Mouse (Mus musculus) midbrain, postnatal 0 days (tissue): ENCODE measurements around the gene Eif4a1. TPM values are rescaled to one million over a fixed set of nuclear protein-coding genes. Genes with fewer than 3 reads are reported as not detected.
A peak's percentile ranks its signal among the peaks of the same experiment; 100 is the strongest.

Experiments used
- ATAC-seq: fragments of 200-750 bp; cut with Nextera tagmentation; 2 replicates; pipeline ENCODE4 v1.8.0; 2017; ENCODE audit warnings: moderate number of reproducible peaks, mild to moderate bottlenecking, moderate TSS enrichment, moderate library complexity; ENCODE audit not compliant: low FRiP score
- DNase-seq: peaks from one replicate; pipeline ENCODE4 v3.0.0-alpha.2; 2015; ENCODE audit warnings: low spot score
- H3K27ac ChIP-seq: fragments of 300-500 bp; sonication (generic); 2 replicates; pipeline ENCODE4 v1.5.1; 2014; ENCODE audit warnings: low read depth, mild to moderate bottlenecking, low read length, mixed read lengths
- H3K27me3 ChIP-seq: fragments of 300-500 bp; sonication (generic); 2 replicates; pipeline ENCODE4 v1.6.1; 2014; ENCODE audit warnings: low read length, control low read depth, mixed read lengths; ENCODE audit not compliant: insufficient read depth
- H3K36me3 ChIP-seq: fragments of 300-500 bp; sonication (generic); 2 replicates; pipeline ENCODE4 v1.6.1; 2014; ENCODE audit warnings: low read length, control low read depth, mixed read lengths; ENCODE audit not compliant: insufficient read depth
- H3K4me1 ChIP-seq: fragments of 300-500 bp; sonication (generic); 2 replicates; pipeline ENCODE4 v1.6.1; 2014; ENCODE audit warnings: mild to moderate bottlenecking, control low read depth, antibody characterized with exemption, low read length, mixed read lengths; ENCODE audit not compliant: insufficient read depth
- H3K4me2 ChIP-seq: fragments of 300-500 bp; sonication (generic); 2 replicates; pipeline ENCODE4 v1.6.1; 2014; ENCODE audit warnings: low read depth, mild to moderate bottlenecking, low read length, mixed read lengths; ENCODE audit not compliant: poor library complexity, severe bottlenecking
- H3K4me3 ChIP-seq: fragments of 300-500 bp; sonication (generic); 2 replicates; pipeline ENCODE4 v1.5.1; 2014; ENCODE audit warnings: low read depth, mild to moderate bottlenecking, low read length, moderate library complexity
- H3K9ac ChIP-seq: fragments of 300-500 bp; sonication (generic); replicated peaks from 2 replicates; pipeline ENCODE4 v1.6.1; 2014; ENCODE audit warnings: mild to moderate bottlenecking, low read length, moderate library complexity, mixed read lengths; ENCODE audit not compliant: poor library complexity, severe bottlenecking
- H3K9me3 ChIP-seq: fragments of 300-500 bp; sonication (generic); 2 replicates; pipeline ENCODE4 v1.6.1; 2016; ENCODE audit warnings: low read length, control low read depth
- CTCF ChIP-seq: IDR thresholded peaks from 2 replicates; pipeline ENCODE4 v1.5.1; 2016; ENCODE audit warnings: antibody characterized with exemption, mild to moderate bottlenecking
- WGBS: fragments of 180-500 bp; shearing (Covaris S2); extraction: QIAGEN DNeasy Blood & Tissue Kit; methylation state at CpG from one replicate; pipeline ENCODE4 v1.1.7; 2014; 5-methylcytosine and 5-hydroxymethylcytosine counted together
- polyA plus RNA-seq: library from polyadenylated mRNA; unstranded; fragments of >200 nt; fragmentation: Nextera tagmentation; extraction: Ambion mirVana; gene quantifications from 2 replicates; pipeline ENCODE4 v1.2.1, GENCODE M21; 2015
- total RNA-seq: library from RNA; depleted of rRNA; stranded (reverse); fragments of >200 nt; gene quantifications from 2 replicates; pipeline ENCODE4 v1.2.3, GENCODE M21; 2014; rRNA removed

Eif4a1 gene
- 767 and 793 TPM in 2 replicates for total RNA-seq
- polyA plus RNA-seq = 501 and 502 TPM in 2 replicates

- TF ChIP-seq CTCF = peak; percentile 35; the same call in 1 of the 2 replicates
- ATAC-seq (peak; percentile 94), DNase-seq (peak; percentile 100)
- H3K4me2 ChIP-seq = peak within 1 kb of the TSS; percentile 83
- H3K27ac ChIP-seq = peak within 1 kb of the TSS; percentile 99
- no peaks in the 10 kb centered on the region for H3K27me3 ChIP-seq
- H3K4me1 ChIP-seq = 0 out of 2 replicates have a peak, but pooled peaks cover 6% of the 10 kb centered on the region
- WGBS = under 1% methylated on average over 36 of the region's 36 CpGs
- peak within 1 kb of the TSS; percentile 100 for H3K9ac ChIP-seq
- peak within 1 kb of the TSS; percentile 98 for H3K4me3 ChIP-seq
- H3K36me3 ChIP-seq = peaks cover 44% of the 10 kb centered on the region
- no peaks in the 10 kb centered on the region for H3K9me3 ChIP-seq
Observed at GRCm38 (mm10) chr11:69672211-69672706, at the start of gene Eif4a1. Eif4a1 (minus strand) TSS chr11:69672423.

GRCm38 (mm10) chr11:69720852-69721251, 48.6 kb upstream of the Eif4a1 start:
- Histone ChIP-seq H3K4me3 (no peak overlapping the region), H3K27me3 (no peaks in the 10 kb centered on the region), H3K9me3 (no peaks in the 10 kb centered on the region), H3K4me2 (no peak overlapping the region), H3K9ac (no peak overlapping the region), H3K4me1 (no peaks in the 10 kb centered on the region), H3K27ac (no peak overlapping the region), H3K36me3 (no peaks in the 10 kb centered on the region)
- DNase-seq (no peak), ATAC-seq (no peak)
- no peak for TF ChIP-seq CTCF
- 83% methylated on average over 6 of the region's 6 CpGs for WGBS

- TF ChIP-seq CTCF = peak; percentile 11; the same call in 1 of the 2 replicates
- Histone ChIP-seq H3K27ac (no peak overlapping the region), H3K4me1 (no peaks in the 10 kb centered on the region), H3K9me3 (no peaks in the 10 kb centered on the region), H3K4me2 (no peak overlapping the region), H3K4me3 (no peak overlapping the region), H3K36me3 (no peaks in the 10 kb centered on the region), H3K27me3 (no peaks in the 10 kb centered on the region), H3K9ac (no peak overlapping the region)
- DNase-seq (no peak), ATAC-seq (no peak)
- 68% methylated on average over 6 of the region's 6 CpGs for WGBS
Observed at GRCm38 (mm10) chr11:69719423-69719822, 47.2 kb upstream of the Eif4a1 start.

- Histone ChIP-seq H3K4me1 (no peaks in the 10 kb centered on the region), H3K36me3 (no peaks in the 10 kb centered on the region), H3K27ac (no peak overlapping the region), H3K9me3 (no peaks in the 10 kb centered on the region), H3K4me2 (0 out of 2 replicates have a peak overlapping the region, but pooled peaks have one; percentile 4), H3K27me3 (no peaks in the 10 kb centered on the region), H3K4me3 (no peak overlapping the region), H3K9ac (no peak overlapping the region)
- DNase-seq (no peak), ATAC-seq (no peak)
- TF ChIP-seq CTCF = no peak
- 27% methylated on average over 15 of the region's 15 CpGs for WGBS
Observed at GRCm38 (mm10) chr11:69718661-69719060, 46.4 kb upstream of the Eif4a1 start.

GRCm38 (mm10) chr11:69716953-69717352, 44.7 kb upstream of the Eif4a1 start:
- no peak overlapping the region for H3K4me3 ChIP-seq
- DNase-seq = no peak
- no peaks in the 10 kb centered on the region for H3K27me3 ChIP-seq
- no peak overlapping the region for H3K27ac ChIP-seq
- 74% methylated on average over 4 of the region's 4 CpGs for WGBS
- ATAC-seq = no peak
- no peaks in the 10 kb centered on the region for H3K36me3 ChIP-seq
- H3K9ac ChIP-seq = no peak overlapping the region
- H3K9me3 ChIP-seq = no peaks in the 10 kb centered on the region
- TF ChIP-seq CTCF = no peak
- H3K4me2 ChIP-seq = no peak overlapping the region
- H3K4me1 ChIP-seq = no peaks in the 10 kb centered on the region

- Histone ChIP-seq H3K36me3 (no peaks in the 10 kb centered on the region), H3K4me1 (no peaks in the 10 kb centered on the region), H3K4me2 (no peak overlapping the region), H3K9me3 (no peaks in the 10 kb centered on the region), H3K27me3 (no peaks in the 10 kb centered on the region), H3K4me3 (no peak overlapping the region), H3K9ac (no peak overlapping the region), H3K27ac (no peak overlapping the region)
- TF ChIP-seq CTCF = no peak
- ATAC-seq = no peak
- 14% methylated on average over 5 of the region's 5 CpGs for WGBS
- no peak for DNase-seq
Observed at GRCm38 (mm10) chr11:69715929-69716328, 43.7 kb upstream of the Eif4a1 start.
